In genomic region chr7:110701681-110702413, GRCm38 (mm10) we compare ENCODE assay signal across 9 mouse cellular contexts.
DNase-seq lines count a peak whose midpoint lies in the region; ATAC-seq and TF ChIP-seq lines count a peak whose summit lies in the region.
"Had no signal": no experiment of that assay in that cellular context is flagged by ENCODE, and none has a peak within 500 bp of the region (broad histone marks: within the 10 kb centered on the region; RNA-seq: fewer than 3 reads in every experiment).

No protein-coding gene starts in this region.

- H3K4me1 ChIP-seq in heart, embryonic 11.5 days (ENCODE audit: control insufficient read depth, insufficient read depth, low read length): no peaks in the 10 kb centered on the region

- no peak for TF ChIP-seq CTCF in layer of hippocampus, adult 2 months (conservative IDR thresholded peaks at IDR 0.05)

- WGBS in heart, embryonic 11.5 days (ENCODE audit: insufficient replicate concordance): 54% methylated on average over 11 of the region's 11 CpGs

- H3K9ac ChIP-seq in heart, embryonic 11.5 days (ENCODE audit: low read depth, low read length): no peak overlapping the region
- H3K9ac ChIP-seq: forebrain, postnatal 0 days had no signal

- intact Hi-C loops in heart, postnatal 14 days (cut with DNase I): no loop called here

- H3K9me3 ChIP-seq in heart, embryonic 11.5 days (replicated peaks; ENCODE audit: control insufficient read depth, low read length): no peaks in the 10 kb centered on the region

- no peaks in the 10 kb centered on the region for H3K36me3 ChIP-seq in heart, embryonic 11.5 days (ENCODE audit: control insufficient read depth, insufficient read depth, low read length)

- DNase-seq in heart, adult 11 months: peak; percentile 94
- DNase-seq in testis, postnatal 10 days (ENCODE audit: low spot score): peak; percentile 82
- DNase-seq in testis, postnatal 14 days (ENCODE audit: low spot score): no peak
- peak; percentile 56 to 77 for DNase-seq in heart, postnatal 14 days
- DNase-seq in yolk sac, embryonic 10.5 days (ENCODE audit: low spot score): peak; percentile 47
- DNase-seq in frontal cortex, adult 2 months (ENCODE audit: extremely low spot score in 1 of 2, low spot score in 1 of 2): no peak
- no peak for DNase-seq in layer of hippocampus, adult 2 months (ENCODE audit: low spot score in 2 of 2)
- DNase-seq: forebrain, postnatal 0 days had no signal

- H3K4me2 ChIP-seq in heart, embryonic 11.5 days: no peak overlapping the region

- no peaks in the 10 kb centered on the region for H3K27me3 ChIP-seq in heart, embryonic 11.5 days (ENCODE audit: control insufficient read depth, insufficient read depth, low read length)

- no peak for ATAC-seq in heart, embryonic 11.5 days (replicated peaks; ENCODE audit: insufficient number of reproducible peaks, low FRiP score, low TSS enrichment)
- ATAC-seq: forebrain, postnatal 0 days had no signal

- H3K27ac ChIP-seq in heart, embryonic 11.5 days (ENCODE audit: low read depth, low read length): no peak overlapping the region
- H3K27ac ChIP-seq in layer of hippocampus, adult 2 months: no peak overlapping the region

- no peak overlapping the region for H3K4me3 ChIP-seq in heart, embryonic 11.5 days (ENCODE audit: low read depth, low read length)
- no peak overlapping the region for H3K4me3 ChIP-seq in layer of hippocampus, adult 2 months

Comparison
In these comparisons a context has a peak if more than half of its experiments do, and no peak if none do; other contexts are left out.
1. DNase-seq: peak in heart, adult 11 months (single experiment), testis, postnatal 10 days (single experiment), heart, postnatal 14 days (2 of 2) and yolk sac, embryonic 10.5 days (single experiment); none in testis, postnatal 14 days (single experiment), frontal cortex, adult 2 months (0 of 2) and layer of hippocampus, adult 2 months (0 of 2).